Mouse (Mus musculus): ENCODE measurements around the gene Caprin1.
A peak's percentile ranks its signal among the peaks of the same experiment; 100 is the strongest.

Caprin1 gene

GRCm38 (mm10) chr2:103797491-103798009, at the start of gene Caprin1:
Gene Caprin1 (minus strand): TSS chr2:103797649.
- DNase-seq (ENCODE audit: extremely low spot score, low spot score), result peak; percentile 98

- DNase-seq (ENCODE audit: extremely low spot score, low spot score), result no peak
Measured at GRCm38 (mm10) chr2:103846875-103847274, 49.4 kb upstream of the Caprin1 start.

GRCm38 (mm10) chr2:103846271-103846670, 48.8 kb upstream of the Caprin1 start:
- DNase-seq (ENCODE audit: extremely low spot score, low spot score), result no peak

GRCm38 (mm10) chr2:103844016-103844415, 46.6 kb upstream of the Caprin1 start:
- DNase-seq (ENCODE audit: extremely low spot score, low spot score), result no peak

- DNase-seq (ENCODE audit: extremely low spot score, low spot score), result no peak
Measured at GRCm38 (mm10) chr2:103843321-103843720, 45.9 kb upstream of the Caprin1 start.

GRCm38 (mm10) chr2:103842299-103842698, 44.9 kb upstream of the Caprin1 start:
- no peak for DNase-seq (ENCODE audit: extremely low spot score, low spot score)

GRCm38 (mm10) chr2:103838483-103838882, 41.0 kb upstream of the Caprin1 start:
- no peak for DNase-seq (ENCODE audit: extremely low spot score, low spot score)

GRCm38 (mm10) chr2:103837166-103837565, 39.7 kb upstream of the Caprin1 start:
- no peak for DNase-seq (ENCODE audit: extremely low spot score, low spot score)

GRCm38 (mm10) chr2:103835614-103836395, 38.4 kb upstream of the Caprin1 start:
- no peak for DNase-seq (ENCODE audit: extremely low spot score, low spot score)

GRCm38 (mm10) chr2:103833816-103834445, 36.5 kb upstream of the Caprin1 start:
- no peak for DNase-seq (ENCODE audit: extremely low spot score, low spot score)

GRCm38 (mm10) chr2:103832899-103833298, 35.5 kb upstream of the Caprin1 start:
- no peak for DNase-seq (ENCODE audit: extremely low spot score, low spot score)

- DNase-seq (ENCODE audit: extremely low spot score, low spot score), result no peak
Measured at GRCm38 (mm10) chr2:103828900-103829299, 31.5 kb upstream of the Caprin1 start.

GRCm38 (mm10) chr2:103824916-103825315, 27.5 kb upstream of the Caprin1 start:
- DNase-seq (ENCODE audit: extremely low spot score, low spot score), result no peak

GRCm38 (mm10) chr2:103822560-103822959, 25.1 kb upstream of the Caprin1 start:
- DNase-seq (ENCODE audit: extremely low spot score, low spot score), result no peak

GRCm38 (mm10) chr2:103817145-103817895, 19.9 kb upstream of the Caprin1 start:
- no peak for DNase-seq (ENCODE audit: extremely low spot score, low spot score)

GRCm38 (mm10) chr2:103815976-103816375, 18.5 kb upstream of the Caprin1 start:
- DNase-seq (ENCODE audit: extremely low spot score, low spot score), result no peak

GRCm38 (mm10) chr2:103811465-103812191, 14.2 kb upstream of the Caprin1 start:
- no peak for DNase-seq (ENCODE audit: extremely low spot score, low spot score)

GRCm38 (mm10) chr2:103810412-103810811, 13.0 kb upstream of the Caprin1 start:
- no peak for DNase-seq (ENCODE audit: extremely low spot score, low spot score)

GRCm38 (mm10) chr2:103808466-103808865, 11.0 kb upstream of the Caprin1 start:
- no peak for DNase-seq (ENCODE audit: extremely low spot score, low spot score)

- no peak for DNase-seq (ENCODE audit: extremely low spot score, low spot score)
Measured at GRCm38 (mm10) chr2:103803770-103804530, 6.5 kb upstream of the Caprin1 start.
